Mouse (Mus musculus) midbrain, embryonic 11.5 days (tissue): ENCODE results near the gene Kazn. TPM values are rescaled to one million over a fixed set of nuclear protein-coding genes. Genes with fewer than 3 reads are reported as not detected.
A peak's percentile ranks its signal among the peaks of the same experiment; 100 is the strongest.

ENCODE experiments used
- ATAC-seq: fragments of 200-750 bp; cut with Nextera tagmentation; 2 replicates; pipeline ENCODE4 v1.8.0; 2017; ENCODE audit warnings: moderate TSS enrichment, moderate library complexity; ENCODE audit not compliant: low FRiP score
- DNase-seq: peaks from one replicate; pipeline ENCODE4 v3.0.0; 2015; ENCODE audit warnings: low spot score; ENCODE audit errors: missing footprints
- H3K27ac ChIP-seq: fragments of 300-500 bp; sonication (generic); 2 replicates; pipeline ENCODE4 v1.5.1; 2014; ENCODE audit warnings: low read depth, low read length
- H3K27me3 ChIP-seq: fragments of 300-500 bp; sonication (generic); 2 replicates; pipeline ENCODE4 v1.6.1; 2014; ENCODE audit warnings: mild to moderate bottlenecking, low read length, moderate library complexity, mixed read lengths; ENCODE audit not compliant: control insufficient read depth, insufficient read depth
- H3K36me3 ChIP-seq: fragments of 300-500 bp; sonication (generic); 2 replicates; pipeline ENCODE4 v1.6.1; 2014; ENCODE audit warnings: mild to moderate bottlenecking, low read length, moderate library complexity, mixed read lengths; ENCODE audit not compliant: control insufficient read depth, insufficient read depth
- H3K4me1 ChIP-seq: fragments of 300-500 bp; sonication (generic); 2 replicates; pipeline ENCODE4 v1.6.1; 2014; ENCODE audit warnings: low read length; ENCODE audit not compliant: control insufficient read depth, insufficient read depth
- H3K4me2 ChIP-seq: fragments of 300-500 bp; sonication (generic); 2 replicates; pipeline ENCODE4 v1.6.1; 2014; ENCODE audit warnings: mild to moderate bottlenecking, moderate library complexity
- H3K4me3 ChIP-seq: fragments of 300-500 bp; sonication (generic); 2 replicates; pipeline ENCODE4 v1.5.1; 2014; ENCODE audit warnings: low read depth, low read length
- H3K9ac ChIP-seq: fragments of 300-500 bp; sonication (generic); 2 replicates; pipeline ENCODE4 v1.6.1; 2014; ENCODE audit warnings: low read length
- H3K9me3 ChIP-seq: fragments of 300-500 bp; sonication (generic); 2 replicates; pipeline ENCODE4 v1.6.1; 2016; ENCODE audit warnings: low read length; ENCODE audit not compliant: control insufficient read depth
- WGBS: fragments of 180-500 bp; shearing (Covaris S2); extraction: QIAGEN DNeasy Blood & Tissue Kit; methylation state at CpG from one replicate; pipeline ENCODE4 v1.1.7; 2014; 5-methylcytosine and 5-hydroxymethylcytosine counted together
- polyA plus RNA-seq: library from polyadenylated mRNA; unstranded; fragments of >200 nt; fragmentation: Nextera tagmentation; extraction: Ambion mirVana; gene quantifications from 2 replicates; pipeline ENCODE4 v1.2.1, GENCODE M21; 2014

The Kazn gene
- polyA plus RNA-seq, 1 experiment from 2014 or later = 12.1 TPM

- DNase-seq (peak; percentile 92), ATAC-seq (peak; percentile 31; the same call in 1 of the 2 replicates)
- no peak overlapping the region for H3K4me3 ChIP-seq
- no peaks in the 10 kb centered on the region for H3K27me3 ChIP-seq
- H3K9ac ChIP-seq = no peak overlapping the region
- no peaks in the 10 kb centered on the region for H3K9me3 ChIP-seq
- H3K36me3 ChIP-seq = no peaks in the 10 kb centered on the region
- WGBS = 12% methylated on average over 18 of the region's 18 CpGs
- no peak overlapping the region for H3K27ac ChIP-seq
- no peak overlapping the region for H3K4me2 ChIP-seq
- peaks cover 10% of the 10 kb centered on the region for H3K4me1 ChIP-seq
These were observed 73.1 kb downstream of the Kazn start for GRCm38 (mm10) chr4:142165835-142166701.

DNA sequence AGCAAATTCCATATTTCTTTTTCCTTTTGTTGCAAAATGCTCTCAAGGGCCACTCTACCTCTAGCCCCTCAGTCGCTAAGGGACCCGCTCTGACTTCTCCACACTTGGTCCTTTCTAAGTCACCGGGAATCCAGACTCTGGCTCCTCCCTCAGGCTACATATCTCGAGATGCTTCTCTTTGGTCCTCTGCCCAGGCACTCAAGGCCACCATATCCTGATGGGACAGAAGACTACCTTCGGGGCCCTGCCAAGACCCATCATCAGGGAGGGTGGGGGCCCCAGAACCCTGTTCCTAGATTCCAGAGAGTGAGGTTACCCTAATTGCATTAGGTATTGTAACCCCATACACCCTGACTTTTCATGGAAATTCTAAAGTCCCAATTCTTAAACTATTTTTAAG is 73.8 kb downstream of the Kazn start:
- DNase-seq (no peak), ATAC-seq (no peak)
- Histone ChIP-seq H3K27ac (no peak overlapping the region), H3K36me3 (no peaks in the 10 kb centered on the region), H3K4me3 (no peak overlapping the region), H3K4me1 (peaks cover 10% of the 10 kb centered on the region), H3K27me3 (no peaks in the 10 kb centered on the region), H3K4me2 (no peak overlapping the region), H3K9ac (no peak overlapping the region), H3K9me3 (no peaks in the 10 kb centered on the region)
- WGBS = 49% methylated on average over 5 of the region's 5 CpGs

GRCm38 (mm10) chr4:142164386-142164785 is 74.8 kb downstream of the Kazn start:
- WGBS = 58% methylated on average over 4 of the region's 4 CpGs
- no peak for DNase-seq
- peaks cover 10% of the 10 kb centered on the region for H3K4me1 ChIP-seq
- H3K27ac ChIP-seq = no peak overlapping the region
- H3K36me3 ChIP-seq = no peaks in the 10 kb centered on the region
- ATAC-seq = no peak
- H3K4me2 ChIP-seq = no peak overlapping the region
- H3K9me3 ChIP-seq = no peaks in the 10 kb centered on the region
- H3K4me3 ChIP-seq = no peak overlapping the region
- H3K27me3 ChIP-seq = no peaks in the 10 kb centered on the region
- H3K9ac ChIP-seq = no peak overlapping the region

- no peaks in the 10 kb centered on the region for H3K27me3 ChIP-seq
- no peak overlapping the region for H3K27ac ChIP-seq
- no peak for ATAC-seq
- 65% methylated on average over 3 of the region's 3 CpGs for WGBS
- H3K9ac ChIP-seq = no peak overlapping the region
- H3K4me2 ChIP-seq = no peak overlapping the region
- peaks cover 10% of the 10 kb centered on the region for H3K4me1 ChIP-seq
- no peak overlapping the region for H3K4me3 ChIP-seq
- DNase-seq = no peak
- no peaks in the 10 kb centered on the region for H3K9me3 ChIP-seq
- H3K36me3 ChIP-seq = no peaks in the 10 kb centered on the region
These were observed 75.3 kb downstream of the Kazn start for GRCm38 (mm10) chr4:142163862-142164261.

DNA sequence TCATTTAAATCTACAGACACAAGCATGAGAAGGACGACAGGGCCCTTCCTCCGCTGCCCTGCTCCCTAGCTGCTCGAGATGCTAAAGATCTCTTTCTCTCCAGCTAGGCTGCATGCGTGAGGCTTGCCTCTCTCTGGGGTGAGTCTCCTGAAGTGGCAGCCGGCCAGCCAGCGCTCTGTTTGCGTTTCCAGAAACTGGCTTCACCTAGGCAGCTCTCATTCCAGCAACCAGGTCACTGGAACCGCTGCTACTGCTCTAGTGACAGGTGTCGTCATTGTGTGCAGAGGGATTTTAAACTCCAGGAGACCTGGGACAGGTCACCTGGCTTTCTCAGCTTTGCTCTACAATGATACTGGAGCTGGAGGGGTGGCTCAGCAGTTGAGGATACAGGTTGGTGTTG is 76.5 kb downstream of the Kazn start:
- peaks cover 10% of the 10 kb centered on the region for H3K4me1 ChIP-seq
- 87% methylated on average over 9 of the region's 9 CpGs for WGBS

GRCm38 (mm10) chr4:142162102-142162501 is 77.1 kb downstream of the Kazn start:
- no peaks in the 10 kb centered on the region for H3K27me3 ChIP-seq
- H3K9ac ChIP-seq = no peak overlapping the region
- ATAC-seq = no peak
- H3K36me3 ChIP-seq = no peaks in the 10 kb centered on the region
- H3K4me1 ChIP-seq = peaks cover 10% of the 10 kb centered on the region
- DNase-seq = no peak
- no peak overlapping the region for H3K4me3 ChIP-seq
- no peak overlapping the region for H3K27ac ChIP-seq
- WGBS = 97% methylated on average over 2 of the region's 2 CpGs
- H3K4me2 ChIP-seq = no peak overlapping the region
- H3K9me3 ChIP-seq = no peaks in the 10 kb centered on the region

More for the DNA sequence above, 76.5 kb downstream of the Kazn start:
- Histone ChIP-seq H3K9me3 (no peaks in the 10 kb centered on the region), H3K27ac (no peak overlapping the region), H3K4me2 (no peak overlapping the region), H3K27me3 (no peaks in the 10 kb centered on the region), H3K9ac (no peak overlapping the region), H3K36me3 (no peaks in the 10 kb centered on the region), H3K4me3 (no peak overlapping the region)
- DNase-seq = no peak
- ATAC-seq = no peak

- Histone ChIP-seq H3K27ac (no peak overlapping the region), H3K9me3 (no peaks in the 10 kb centered on the region), H3K4me1 (no peaks in the 10 kb centered on the region), H3K36me3 (no peaks in the 10 kb centered on the region), H3K4me3 (no peak overlapping the region), H3K9ac (no peak overlapping the region), H3K4me2 (no peak overlapping the region), H3K27me3 (no peaks in the 10 kb centered on the region)
- DNase-seq (no peak), ATAC-seq (no peak)
- WGBS = 53% methylated on average over 8 of the region's 8 CpGs
These were observed 79.2 kb downstream of the Kazn start for GRCm38 (mm10) chr4:142160041-142160440.

GRCm38 (mm10) chr4:142156506-142156905 is 82.7 kb downstream of the Kazn start:
- H3K4me2 ChIP-seq = no peak overlapping the region
- H3K36me3 ChIP-seq = no peaks in the 10 kb centered on the region
- no peak overlapping the region for H3K4me3 ChIP-seq
- H3K9me3 ChIP-seq = no peaks in the 10 kb centered on the region
- DNase-seq (no peak), ATAC-seq (no peak)
- H3K27ac ChIP-seq = no peak overlapping the region
- H3K9ac ChIP-seq = no peak overlapping the region
- no peaks in the 10 kb centered on the region for H3K27me3 ChIP-seq
- H3K4me1 ChIP-seq = no peaks in the 10 kb centered on the region
- 89% methylated on average over 5 of the region's 5 CpGs for WGBS

DNA sequence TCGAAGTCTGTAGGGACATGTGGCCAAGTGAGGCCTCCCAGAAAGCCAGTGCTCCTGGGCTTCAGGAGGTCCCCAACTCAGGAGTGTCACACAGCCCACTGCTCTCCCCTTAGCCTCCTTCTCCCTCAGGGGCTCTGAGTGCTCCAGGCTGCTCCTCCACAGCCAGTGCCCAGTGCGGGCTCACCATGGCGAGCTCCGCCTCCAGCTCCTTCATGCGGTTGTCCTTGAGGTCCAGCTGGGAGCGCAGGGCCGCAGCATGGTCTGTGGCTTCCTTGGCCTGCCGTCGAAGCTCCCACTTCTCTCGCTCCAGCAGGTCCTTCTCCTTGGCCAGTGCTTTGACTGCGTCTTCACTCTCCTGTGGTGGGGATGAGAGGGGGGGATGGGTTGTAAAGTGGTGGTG is 85.0 kb downstream of the Kazn start:
- no peaks in the 10 kb centered on the region for H3K9me3 ChIP-seq

More for the DNA sequence above, 85.0 kb downstream of the Kazn start:
- no peak overlapping the region for H3K9ac ChIP-seq
- H3K4me1 ChIP-seq = no peaks in the 10 kb centered on the region
- ATAC-seq (no peak), DNase-seq (no peak)
- 68% methylated on average over 11 of the region's 11 CpGs for WGBS
- H3K27me3 ChIP-seq = no peaks in the 10 kb centered on the region
- no peak overlapping the region for H3K4me2 ChIP-seq
- H3K36me3 ChIP-seq = no peaks in the 10 kb centered on the region
- H3K4me3 ChIP-seq = no peak overlapping the region
- no peak overlapping the region for H3K27ac ChIP-seq
